Mouse (Mus musculus): Measurements from ENCODE around the gene Gpr183. TPM values are rescaled to one million over a fixed set of nuclear protein-coding genes. Genes with fewer than 3 reads are reported as not detected.

The Gpr183 gene
- total RNA-seq, 2 experiments from 2014 or later, result 2.2 to 2.3 TPM

DNA sequence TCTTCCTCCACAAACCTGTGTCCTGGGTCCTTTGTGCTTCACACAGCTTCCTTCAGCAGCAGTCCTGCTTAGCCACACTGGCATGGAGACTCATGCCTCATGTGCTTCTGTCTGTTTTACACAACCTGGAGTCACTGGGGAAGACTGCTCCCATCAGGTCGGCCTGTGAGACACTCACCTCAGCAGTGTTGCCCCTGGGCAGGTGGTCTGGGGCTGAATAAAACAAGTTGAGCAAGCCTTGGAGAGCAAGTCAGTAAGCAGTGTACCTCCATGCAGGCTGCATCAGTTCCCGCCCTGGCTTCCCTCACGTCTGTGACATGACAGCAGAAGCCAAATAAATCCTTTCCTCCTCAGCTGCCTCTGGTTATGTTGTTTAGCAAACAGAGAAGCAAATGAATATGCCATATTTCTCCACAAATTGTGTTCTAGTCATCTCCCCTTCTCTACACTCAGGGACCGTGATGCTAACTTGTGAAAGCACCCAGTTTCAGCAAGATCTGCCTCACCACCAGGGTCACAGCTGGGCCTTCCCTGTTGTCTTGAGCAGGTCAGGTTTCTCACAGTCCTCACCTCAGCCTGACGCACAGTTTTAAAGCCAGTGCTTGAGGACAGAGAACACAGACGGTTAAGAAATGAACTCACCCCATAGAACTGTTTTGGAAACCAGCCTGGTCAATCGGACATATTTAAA, 30.9 kb downstream of the Gpr183 start:
- DNase-seq (ENCODE audit: low spot score in 2 of 2), result no peak

DNA sequence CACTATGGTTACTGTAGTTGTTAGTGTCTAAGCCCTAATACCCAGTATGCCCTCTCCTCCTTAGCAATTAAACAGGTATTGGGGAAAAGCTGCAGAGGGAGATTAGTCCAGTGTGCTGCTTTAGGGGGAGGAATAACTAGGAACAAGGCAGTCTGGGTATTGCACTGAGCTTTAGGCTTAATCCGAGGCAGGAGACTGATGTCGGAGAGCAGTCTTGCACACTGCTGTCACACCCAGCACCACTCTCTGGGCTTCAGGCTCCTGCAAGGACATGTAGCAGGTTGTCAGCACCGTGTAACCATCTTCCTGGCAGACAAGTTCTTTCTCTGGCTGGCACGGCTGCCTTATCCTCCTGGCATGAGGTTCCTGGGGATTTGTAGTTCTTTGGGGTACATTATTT, 32.8 kb downstream of the Gpr183 start:
- DNase-seq (ENCODE audit: low spot score in 2 of 2), result no peak

DNA sequence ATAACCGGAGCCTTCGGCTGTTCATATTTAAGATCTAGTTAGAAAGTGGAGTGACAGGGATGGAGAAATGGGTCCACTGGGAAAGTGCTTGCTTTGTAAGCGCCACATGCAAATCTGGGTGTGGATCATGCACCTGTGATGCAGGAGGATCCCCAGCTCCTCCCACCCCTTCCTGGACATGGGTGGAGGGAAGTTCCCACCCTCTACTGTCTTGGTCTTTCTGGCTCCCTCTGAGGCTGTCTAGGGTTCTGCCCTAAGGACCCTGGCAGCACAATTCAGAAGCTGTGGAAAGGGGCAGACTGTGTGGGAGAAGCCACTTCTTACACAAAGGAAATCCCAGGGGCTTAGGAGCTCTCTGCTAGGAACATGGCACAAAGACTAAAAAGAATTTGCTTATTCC, 33.4 kb downstream of the Gpr183 start:
- DNase-seq (ENCODE audit: low spot score in 2 of 2), result no peak

DNA sequence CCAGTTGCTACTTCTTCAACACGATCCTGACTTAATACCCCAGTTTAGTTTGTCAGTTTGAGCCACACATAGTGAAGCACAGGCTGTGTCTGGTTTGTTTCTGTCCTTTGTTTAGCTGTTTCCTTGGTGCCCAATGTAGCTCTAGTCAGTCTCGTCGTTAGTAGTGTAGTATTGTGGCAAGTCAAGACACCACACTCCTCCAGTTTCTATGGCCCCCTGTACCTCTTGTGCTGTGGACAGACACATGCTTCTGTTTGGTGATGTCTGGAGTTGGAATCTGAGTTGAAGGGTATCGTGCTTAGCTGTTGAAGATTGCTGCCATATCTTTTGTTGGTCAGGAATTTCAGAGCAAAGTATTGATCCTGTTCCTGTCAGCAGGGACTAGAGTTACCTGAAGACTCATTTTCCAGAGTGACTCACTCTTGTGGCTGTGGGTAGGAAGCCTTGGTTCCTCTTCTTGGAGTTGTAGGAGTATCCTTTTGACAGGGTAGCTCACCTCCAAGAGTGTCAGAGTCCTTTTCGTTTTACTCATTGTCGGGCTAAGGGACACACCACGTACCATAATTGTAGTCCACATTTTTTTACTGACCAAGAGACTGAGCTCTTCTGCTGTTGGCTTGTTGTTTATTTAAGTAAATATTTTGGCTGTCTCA, 34.1 kb downstream of the Gpr183 start:
- DNase-seq (ENCODE audit: low spot score in 2 of 2), result no peak

DNA sequence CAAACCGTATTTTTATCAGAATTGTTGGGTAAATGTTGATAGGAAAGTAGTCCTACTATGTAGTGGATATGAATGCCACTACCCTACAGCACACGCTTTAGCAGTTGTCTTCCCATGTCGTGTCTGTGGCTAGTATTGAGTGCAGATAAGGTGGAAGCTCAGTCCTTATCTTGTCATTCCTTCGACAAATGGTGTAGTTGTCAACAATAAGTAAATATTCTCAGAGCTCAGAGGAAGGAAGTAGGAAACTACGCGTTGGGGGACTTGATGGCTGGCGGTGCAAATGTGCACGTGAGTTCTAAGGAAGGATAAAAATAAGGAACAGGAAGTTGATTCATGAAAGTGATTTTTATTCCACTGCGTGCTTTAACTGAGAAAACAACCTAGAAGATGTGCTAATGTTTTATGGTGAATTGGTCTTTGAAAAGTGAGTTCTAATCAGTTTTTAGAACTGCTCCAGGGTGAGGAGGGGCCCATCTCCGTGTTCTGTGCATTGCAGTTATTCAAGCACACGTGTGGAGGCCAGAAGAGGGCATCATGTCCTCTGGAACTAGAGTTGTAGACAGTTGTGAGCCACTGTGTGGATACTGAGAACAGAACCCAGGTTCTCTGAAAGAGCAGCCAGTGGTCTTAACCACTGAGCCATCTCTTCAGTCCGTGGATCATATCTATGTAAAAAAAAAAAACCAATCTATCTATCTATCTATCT, 35.6 kb downstream of the Gpr183 start:
- DNase-seq (ENCODE audit: low spot score in 2 of 2), result no peak

DNA sequence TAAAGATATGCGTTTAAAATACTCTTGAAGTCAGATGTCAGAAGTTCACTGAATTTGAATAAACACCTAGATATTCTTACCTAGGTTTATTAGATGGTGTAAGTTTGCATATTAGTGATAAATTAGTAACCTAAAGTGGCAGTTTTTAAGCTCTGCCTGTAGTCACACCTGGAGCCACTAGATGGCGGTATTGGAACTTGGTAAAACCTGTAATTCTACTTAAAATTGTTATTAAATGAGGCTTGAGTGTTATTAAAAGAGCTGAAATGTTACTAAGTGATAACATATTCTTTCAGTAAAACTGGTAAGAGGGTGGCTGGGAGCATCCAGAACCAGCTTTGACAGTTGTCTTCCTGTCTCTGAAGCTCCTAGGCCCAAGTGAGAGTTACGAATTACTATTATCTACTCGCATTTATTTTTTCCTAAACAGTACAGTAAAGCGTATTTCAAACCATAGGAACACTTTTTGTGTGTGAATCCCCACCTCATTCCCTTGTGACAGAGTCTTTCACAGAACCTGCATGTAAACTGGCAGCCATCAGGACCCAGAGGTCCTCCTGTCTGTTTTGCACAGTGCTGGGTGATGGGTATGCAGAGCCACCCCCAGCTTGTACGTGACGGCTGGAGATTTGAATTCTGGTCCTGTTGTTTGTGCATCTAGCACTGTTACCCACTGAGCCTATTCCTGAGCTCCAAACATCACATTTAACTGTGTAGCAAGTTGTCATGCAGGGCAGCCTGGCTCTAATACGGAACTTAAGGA, 36.4 kb downstream of the Gpr183 start:
- DNase-seq (ENCODE audit: low spot score in 2 of 2), result peak in 1 of 2 experiments; percentile 48

DNA sequence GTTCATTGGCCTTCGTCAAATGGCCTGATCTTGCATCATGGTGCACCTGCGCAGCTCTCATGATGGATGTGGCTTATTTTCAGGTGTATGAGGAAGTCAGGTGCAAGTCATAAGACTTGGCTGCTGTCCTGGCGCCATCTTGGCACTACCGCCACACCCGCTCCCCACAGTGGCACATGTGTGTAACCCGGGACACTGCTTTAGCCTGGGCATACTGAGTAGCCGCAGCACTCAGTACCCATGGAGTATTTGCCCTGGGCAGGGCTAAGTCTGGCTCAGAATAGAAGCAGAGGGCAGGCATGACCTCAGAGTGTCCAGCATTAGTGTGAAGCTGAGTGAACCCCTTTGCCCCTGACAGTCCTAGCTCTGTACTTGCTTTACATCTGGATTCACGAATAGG, 37.5 kb downstream of the Gpr183 start:
- no peak for DNase-seq (ENCODE audit: low spot score in 2 of 2)

DNA sequence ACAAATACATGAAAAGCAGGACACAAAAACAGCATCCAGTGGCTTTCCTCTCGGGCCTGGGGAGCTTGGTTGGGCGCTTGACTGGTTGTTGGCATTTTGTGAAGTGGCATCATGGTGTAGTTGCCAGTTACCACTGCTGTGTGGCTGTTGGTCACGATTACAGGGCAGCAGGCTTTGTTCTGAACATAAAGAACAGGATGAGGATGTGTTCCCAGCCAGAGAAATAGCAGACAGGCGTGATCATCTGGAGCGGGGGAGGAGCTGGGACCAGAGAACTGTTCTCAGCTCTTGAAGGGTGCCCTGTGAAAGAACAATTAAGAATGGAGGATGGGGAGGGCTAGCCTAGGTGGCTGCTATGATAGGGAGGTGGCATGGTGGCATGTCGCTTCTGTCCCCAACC, 38.1 kb downstream of the Gpr183 start:
- DNase-seq (ENCODE audit: low spot score in 2 of 2), result no peak

DNA sequence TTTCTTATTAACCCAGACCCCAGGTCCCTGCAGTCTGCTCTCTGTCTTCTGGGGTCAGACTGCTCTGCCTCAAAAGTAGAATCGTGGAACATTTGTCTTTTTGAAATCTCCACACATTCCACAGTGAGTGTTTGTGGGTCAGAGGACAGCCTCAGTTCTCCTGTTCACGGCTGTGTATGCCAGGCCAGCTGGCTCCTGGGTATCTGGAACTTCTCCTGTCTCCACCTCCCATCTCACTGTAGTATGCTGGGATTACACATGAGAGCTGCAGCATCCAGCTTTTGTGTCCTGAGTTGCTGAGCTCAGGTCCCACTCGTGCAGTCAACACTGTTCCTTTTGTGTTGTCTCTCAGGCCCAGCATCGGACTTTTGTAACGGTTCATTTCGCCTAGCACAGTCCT, 40.1 kb downstream of the Gpr183 start:
- DNase-seq (ENCODE audit: low spot score in 2 of 2), result no peak

DNA sequence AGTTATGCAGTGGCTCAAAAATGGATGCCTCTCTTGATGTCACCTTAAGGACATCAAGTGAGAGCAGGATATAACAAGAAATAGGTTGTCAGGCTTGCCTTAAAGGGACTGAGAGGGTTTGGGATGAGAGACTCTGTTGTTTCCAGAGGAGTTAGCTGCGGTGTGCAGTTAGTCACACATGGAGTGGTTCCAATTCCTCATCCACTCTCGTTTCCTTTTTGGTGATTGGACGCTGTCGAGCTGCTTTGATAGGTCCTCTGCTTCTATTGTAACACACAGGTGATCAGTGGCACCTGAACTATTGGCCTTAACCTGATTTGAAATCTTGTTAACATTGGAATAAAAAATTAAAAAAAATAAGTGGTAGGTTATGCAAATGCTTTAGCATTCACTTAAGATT, 42.3 kb downstream of the Gpr183 start:
- no peak for DNase-seq (ENCODE audit: low spot score in 2 of 2)

DNA sequence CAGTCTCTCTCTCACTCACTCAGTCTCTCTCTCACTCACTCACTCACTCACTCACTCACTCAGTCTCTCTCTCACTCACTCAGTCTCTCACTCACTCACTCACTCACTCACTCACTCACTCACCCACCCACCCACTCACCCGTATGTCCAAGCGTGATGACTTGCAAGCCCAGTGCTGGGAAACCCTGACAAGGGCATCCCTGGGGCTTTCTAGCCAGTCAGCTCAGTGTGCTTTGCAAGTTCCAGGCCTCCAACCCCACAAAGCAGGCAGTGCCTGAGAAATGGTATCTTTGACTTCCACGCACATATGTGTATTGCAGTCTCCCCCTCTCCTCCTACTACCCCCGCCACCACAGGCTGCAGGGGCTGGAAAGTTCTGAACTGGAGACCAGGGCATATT, 43.0 kb downstream of the Gpr183 start:
- no peak for DNase-seq (ENCODE audit: low spot score in 2 of 2)

DNA sequence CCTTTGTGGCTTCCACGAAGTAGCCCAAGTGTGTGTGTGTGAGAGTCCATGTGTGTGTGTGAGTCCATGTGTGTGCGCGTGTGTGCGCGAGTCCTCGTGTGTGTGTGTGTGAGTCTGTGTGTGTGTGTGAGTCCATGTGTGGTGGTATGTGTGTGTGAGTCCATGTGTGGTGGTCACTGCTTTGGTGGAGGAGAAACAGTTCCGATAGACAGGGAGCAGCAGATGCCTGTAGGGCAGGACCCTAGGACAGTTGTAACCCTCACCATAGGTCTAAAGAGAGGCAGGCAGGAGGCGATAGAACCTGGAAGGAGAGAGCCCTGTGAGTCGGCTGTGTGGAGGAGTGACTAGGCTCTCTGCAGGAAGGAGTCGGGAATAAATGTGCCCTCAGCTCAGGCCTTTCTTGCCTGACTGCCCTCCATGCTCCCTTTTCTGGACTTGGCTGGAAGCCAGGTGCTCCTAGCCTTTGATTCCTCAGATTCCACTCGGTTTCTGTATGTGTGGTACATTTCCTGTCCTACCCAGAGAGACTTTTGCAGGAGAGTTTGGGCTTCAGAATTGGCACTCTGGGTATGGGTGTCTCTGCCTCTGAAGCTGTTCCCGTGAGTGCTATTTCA, 44.4 kb downstream of the Gpr183 start:
- DNase-seq (ENCODE audit: low spot score in 2 of 2), result no peak

DNA sequence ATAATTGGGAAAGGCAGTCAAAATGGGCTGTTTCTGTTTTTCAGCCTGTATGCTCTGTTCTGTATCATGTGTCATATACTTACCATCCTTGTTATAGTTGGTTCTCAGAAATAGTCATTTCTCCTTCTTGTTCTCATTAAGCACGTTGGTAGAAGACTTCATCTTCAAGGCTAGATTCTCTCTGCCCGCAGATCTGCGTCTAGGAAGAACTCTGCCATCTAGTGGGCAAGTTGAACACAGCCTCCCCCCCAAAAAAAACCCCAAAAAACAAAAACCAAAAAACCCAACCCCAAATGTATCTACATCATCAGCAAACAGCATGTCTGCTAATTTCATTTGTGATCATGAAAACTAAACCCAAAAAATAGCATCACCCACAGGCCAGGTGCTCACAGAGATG, 45.2 kb downstream of the Gpr183 start:
- no peak for DNase-seq (ENCODE audit: low spot score in 2 of 2)

DNA sequence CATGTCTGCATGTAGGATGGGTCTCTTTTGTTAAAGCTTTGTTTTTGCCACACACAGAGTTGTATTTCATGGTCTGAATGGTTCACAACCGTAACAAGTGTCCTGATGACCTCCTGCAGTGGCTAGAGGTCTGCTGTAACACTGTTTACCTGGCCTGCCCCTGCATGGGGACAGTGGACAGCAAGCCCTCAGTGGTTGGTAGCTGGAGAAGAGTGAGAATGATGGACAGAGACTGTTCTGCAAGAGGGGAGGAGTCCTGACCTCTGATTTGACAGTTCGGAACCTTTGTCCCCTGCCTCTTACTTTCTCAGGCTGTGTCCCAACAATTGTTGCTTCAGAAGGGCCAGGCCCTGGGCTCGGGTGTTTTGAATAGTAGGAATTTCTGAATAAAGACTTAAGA, 46.7 kb downstream of the Gpr183 start:
- no peak for DNase-seq (ENCODE audit: low spot score in 2 of 2)

DNA sequence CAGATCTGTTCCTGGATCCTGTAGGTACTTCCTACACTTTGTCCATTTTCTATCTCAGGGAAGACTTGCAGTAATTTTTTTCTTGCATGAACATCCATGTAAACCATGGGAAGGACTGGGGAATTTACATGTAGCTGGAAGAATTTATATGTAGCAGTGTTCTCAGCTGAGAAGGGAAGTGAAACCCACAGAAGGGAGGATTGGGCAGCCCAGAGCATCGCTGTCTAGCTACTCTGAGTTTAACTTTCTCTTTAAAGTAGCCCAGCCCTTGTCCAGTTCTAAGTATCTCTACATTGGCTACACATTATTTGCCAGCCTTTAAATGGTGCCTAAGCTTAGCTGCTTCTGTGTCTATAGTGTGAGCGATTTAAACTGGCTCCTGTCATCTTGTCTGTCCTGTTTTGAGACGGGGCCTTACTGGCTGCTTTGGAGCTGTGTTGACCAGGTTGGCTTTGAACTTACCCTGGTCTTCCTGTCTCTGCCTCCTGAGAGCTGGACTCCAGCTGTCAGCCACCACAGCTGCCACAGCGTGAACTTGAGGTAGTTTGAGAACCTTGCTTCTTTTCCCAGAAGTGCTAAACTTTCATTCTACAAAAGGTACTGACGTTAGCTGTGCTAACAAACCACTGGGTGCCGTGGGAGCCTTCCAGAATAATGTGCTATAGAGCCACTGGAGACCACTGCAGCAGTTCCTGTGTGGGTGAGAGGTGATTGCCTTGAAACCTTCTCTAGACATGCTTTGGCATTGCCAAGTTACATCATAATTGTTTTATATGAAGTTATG, 48.5 kb downstream of the Gpr183 start:
- no peak for DNase-seq (ENCODE audit: low spot score in 2 of 2)

DNA sequence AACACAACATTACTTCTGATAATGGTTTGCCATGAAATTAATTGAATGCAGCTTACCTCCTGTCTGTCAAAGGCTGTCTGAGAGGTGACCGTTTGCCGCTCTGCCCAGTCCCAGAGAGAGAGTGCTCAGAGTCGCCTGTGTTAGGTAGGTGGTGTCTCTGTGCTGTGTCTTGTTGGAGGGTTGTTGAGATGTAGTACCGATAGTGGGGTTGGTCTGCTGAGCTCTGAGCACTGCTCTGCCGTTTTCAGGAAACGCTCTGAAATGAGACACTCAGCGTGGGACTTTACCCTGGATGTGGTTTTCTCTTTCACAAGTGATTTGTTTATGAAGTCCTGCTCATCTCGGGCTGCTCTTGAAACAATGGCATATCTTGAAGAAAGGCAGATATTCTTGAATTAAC, 49.4 kb downstream of the Gpr183 start, which contains the start of gene Gpr18:
Gene Gpr18, minus strand, starts transcription at position 161 of the 400 bp plus-strand sequence.
- no peak for DNase-seq (ENCODE audit: low spot score in 2 of 2)

DNA sequence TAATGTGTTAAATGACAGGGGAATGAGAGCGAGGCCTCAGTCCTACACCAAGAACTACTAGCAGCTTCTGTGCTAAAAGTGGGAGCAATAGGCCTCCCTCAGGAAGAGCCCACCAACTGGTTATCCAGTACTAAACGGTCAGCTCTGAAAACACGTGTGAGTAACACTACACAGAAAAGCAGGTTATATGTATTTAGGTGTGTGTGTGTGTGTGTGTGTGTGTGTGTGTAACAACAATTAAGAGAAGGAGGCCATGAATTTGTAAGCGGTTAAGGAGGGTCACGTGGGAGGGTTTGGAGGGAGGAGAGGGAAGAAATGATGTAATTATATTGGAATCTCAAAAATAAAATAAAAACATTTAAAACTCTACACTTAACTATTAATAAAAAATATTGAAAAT, 49.9 kb downstream of the Gpr183 start:
- no peak for DNase-seq (ENCODE audit: low spot score in 2 of 2)

DNA sequence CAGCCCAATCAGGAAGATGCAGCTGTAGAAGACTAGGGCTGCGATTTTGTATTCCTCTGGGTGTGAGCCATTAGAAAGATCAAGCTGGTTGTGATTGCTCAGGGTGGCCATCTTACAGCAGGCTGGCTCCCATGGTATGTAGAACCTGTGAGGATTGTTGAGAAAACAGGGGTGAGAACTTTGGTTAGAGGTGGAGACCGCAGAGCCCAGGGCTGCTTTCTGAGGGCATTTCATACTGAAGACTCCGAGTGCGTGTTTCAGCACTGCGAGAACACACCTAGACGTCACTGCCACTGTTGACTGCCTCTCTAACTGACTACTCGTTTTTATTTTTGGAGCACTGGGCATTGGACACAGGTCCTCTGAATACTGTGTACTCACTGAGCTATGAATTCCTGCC, 52.5 kb downstream of the Gpr183 start:
- DNase-seq (ENCODE audit: low spot score in 2 of 2), result no peak

DNA sequence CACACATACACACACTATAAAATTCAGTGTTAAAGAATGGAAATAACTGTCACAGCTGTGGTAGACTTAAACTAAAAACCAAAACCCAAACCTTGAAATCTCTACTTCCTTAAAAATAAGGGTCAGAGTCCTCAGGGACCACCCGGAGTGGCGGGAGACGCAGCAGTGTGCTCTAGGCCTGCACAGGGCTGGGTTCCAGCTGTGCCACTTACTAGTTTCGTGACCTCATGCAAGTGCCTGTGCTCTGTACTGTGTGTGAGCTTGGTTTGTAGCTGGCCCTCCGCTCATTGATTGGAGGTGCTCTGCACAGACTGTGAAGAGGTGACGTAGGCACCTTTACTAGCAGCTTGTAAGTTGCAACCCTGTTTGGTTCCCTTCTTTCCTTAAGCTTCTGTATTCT, 55.1 kb downstream of the Gpr183 start:
- no peak for DNase-seq (ENCODE audit: low spot score in 2 of 2)

DNA sequence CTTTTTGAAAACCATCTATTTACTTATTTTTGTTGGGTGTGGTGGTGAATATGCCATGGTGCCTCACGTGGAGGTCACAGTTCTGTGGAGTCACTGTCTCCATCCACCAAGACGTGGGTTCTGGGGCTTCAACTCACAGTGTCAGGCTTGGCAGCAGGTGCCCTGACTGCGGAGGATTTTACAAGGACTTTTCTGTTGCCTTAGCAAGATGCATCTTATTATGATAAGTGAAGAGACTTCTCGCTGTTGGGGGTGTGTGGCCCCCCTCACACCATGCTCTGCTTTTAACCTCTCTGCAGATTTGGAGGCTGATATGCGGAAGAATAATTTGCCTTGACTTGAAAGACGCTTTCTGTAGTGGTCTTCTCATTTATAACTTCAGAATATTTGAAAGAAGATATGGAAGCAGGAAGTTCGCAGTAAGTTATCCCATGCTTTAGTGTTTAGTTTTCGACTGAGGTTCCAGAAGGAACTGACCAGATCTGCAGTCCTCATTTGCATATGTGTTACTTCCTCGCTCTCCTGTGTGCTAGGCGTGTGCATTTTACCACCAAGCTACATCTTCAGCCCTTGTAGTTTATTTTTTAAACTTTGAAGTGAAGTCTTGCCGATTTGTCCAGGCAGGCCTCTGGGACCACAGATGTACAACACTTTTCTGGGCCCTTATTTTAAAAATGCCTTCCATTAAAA, 57.9 kb downstream of the Gpr183 start:
- DNase-seq (ENCODE audit: low spot score in 2 of 2), result no peak
